8 mouse cellular contexts compared by ENCODE assay signal in genomic region chr8:126852663-126853390, GRCm38 (mm10).
DNase-seq lines count a peak whose midpoint lies in the region; ATAC-seq and TF ChIP-seq lines count a peak whose summit lies in the region.

No protein-coding gene starts in this region.

- peak; percentile 72 to 84 for DNase-seq in adrenal gland, adult (ENCODE audit: inconsistent age in 2 of 2, low spot score in 1 of 2)
- DNase-seq in adrenal gland, postnatal 10 days, result no peak
- peak; percentile 41 for DNase-seq in ZHBTc4 (ENCODE audit: low read depth, low spot score)
- DNase-seq in kidney, postnatal 25 days, result peak; percentile 72 to 90
- no peak for DNase-seq in frontal cortex, adult 2 months (ENCODE audit: extremely low spot score in 1 of 2, low spot score in 1 of 2)
- no peak for DNase-seq in right cerebral cortex, postnatal 14 days

- TF ChIP-seq POLR2A in olfactory bulb, adult 2 months (IDR thresholded peaks at IDR 0.05; ENCODE audit: insufficient read depth, low read depth, low read length), result no peak

- no peaks in the 10 kb centered on the region for H3K36me3 ChIP-seq in heart, embryonic 13.5 days

- ATAC-seq in heart, embryonic 13.5 days (ENCODE audit: extremely low read depth, insufficient number of reproducible peaks, low FRiP score, low TSS enrichment), result no peak

- no peaks in the 10 kb centered on the region for H3K9me3 ChIP-seq in heart, embryonic 13.5 days

- peaks cover 37% of the 10 kb centered on the region for H3K4me1 ChIP-seq in heart, embryonic 13.5 days
- peaks cover 13% of the 10 kb centered on the region for H3K4me1 ChIP-seq in olfactory bulb, adult 2 months (ENCODE audit: control insufficient read depth, insufficient read depth, low read length)

- H3K9ac ChIP-seq in heart, embryonic 13.5 days, result 0 out of 2 replicates have a peak overlapping the region, but pooled peaks have one; percentile 6

- peak overlapping the region; percentile 71 for H3K27ac ChIP-seq in heart, embryonic 13.5 days (replicated peaks)
- H3K27ac ChIP-seq in olfactory bulb, adult 2 months (ENCODE audit: insufficient read depth, low read depth, low read length), result peak overlapping the region; percentile 42

- 49% methylated on average over 10 of the region's 10 CpGs for WGBS in heart, embryonic 13.5 days
- 55% methylated on average over 10 of the region's 10 CpGs for WGBS in olfactory bulb, adult 2 months

- TF ChIP-seq CTCF in olfactory bulb, adult 2 months (IDR thresholded peaks at IDR 0.05; ENCODE audit: insufficient read depth, low read depth, low read length), result no peak

- H3K4me3 ChIP-seq in heart, embryonic 13.5 days, result no peak overlapping the region
- no peak overlapping the region for H3K4me3 ChIP-seq in olfactory bulb, adult 2 months (ENCODE audit: insufficient read depth, low read depth, low read length)

- no peak overlapping the region for H3K4me2 ChIP-seq in heart, embryonic 13.5 days

- H3K27me3 ChIP-seq in heart, embryonic 13.5 days (replicated peaks), result no peaks in the 10 kb centered on the region

Comparison
In these comparisons a context has a peak if more than half of its experiments do, and no peak if none do; other contexts are left out.
1. DNase-seq: peak in adrenal gland, adult (2 of 2), ZHBTc4 (single experiment) and kidney, postnatal 25 days (2 of 2); none in adrenal gland, postnatal 10 days (single experiment), frontal cortex, adult 2 months (0 of 2) and right cerebral cortex, postnatal 14 days (single experiment).